Comparison of ENCODE assay signal across 15 mouse cellular contexts in genomic region chr1:120605521-120606310, GRCm38 (mm10). TPM values are rescaled to one million over a fixed set of nuclear protein-coding genes. Genes with fewer than 3 reads are reported as not detected.
DNase-seq lines count a peak whose midpoint lies in the region; ATAC-seq and TF ChIP-seq lines count a peak whose summit lies in the region.
"Had no signal": no experiment of that assay in that cellular context is flagged by ENCODE, and none has a peak within 500 bp of the region (broad histone marks: within the 10 kb centered on the region; RNA-seq: fewer than 3 reads in every experiment).

No protein-coding gene starts in this region.

- H3K9ac ChIP-seq in hindbrain, embryonic 11.5 days (ENCODE audit: low read depth, low read length): peak overlapping the region; percentile 56; the same call in 1 of the 2 replicates
- no peak overlapping the region for H3K9ac ChIP-seq in limb, embryonic 15.5 days
- H3K9ac ChIP-seq in forebrain, embryonic 12.5 days: no peak overlapping the region
- H3K9ac ChIP-seq: heart, embryonic 13.5 days; liver, embryonic 15.5 days had no signal

- no peak for TF ChIP-seq CTCF in cerebellum, adult 2 months (IDR thresholded peaks at IDR 0.05; ENCODE audit: borderline replicate concordance, insufficient read depth, low read depth, low read length)

- ATAC-seq in hindbrain, embryonic 11.5 days (ENCODE audit: low FRiP score): no peak
- no peak for ATAC-seq in limb, embryonic 15.5 days (ENCODE audit: insufficient number of reproducible peaks, low FRiP score, low TSS enrichment, low read depth)
- ATAC-seq in forebrain, embryonic 12.5 days (ENCODE audit: low FRiP score): no peak

- H3K27me3 ChIP-seq in cerebellum, adult 2 months (ENCODE audit: control insufficient read depth, insufficient read depth, low read length): peaks cover 11% of the 10 kb centered on the region; the same call in 1 of the 2 replicates
- H3K27me3 ChIP-seq in hindbrain, embryonic 11.5 days (ENCODE audit: control insufficient read depth, insufficient read depth, low read length): peaks cover 77% of the 10 kb centered on the region
- H3K27me3 ChIP-seq in limb, embryonic 15.5 days: peaks cover 86% of the 10 kb centered on the region
- peaks cover 95% of the 10 kb centered on the region for H3K27me3 ChIP-seq in forebrain, embryonic 12.5 days

- peak overlapping the region; percentile 12 for H3K4me2 ChIP-seq in hindbrain, embryonic 11.5 days (replicated peaks; ENCODE audit: low read depth, low read length)
- H3K4me2 ChIP-seq in limb, embryonic 15.5 days: no peak overlapping the region
- H3K4me2 ChIP-seq in forebrain, embryonic 12.5 days: no peak overlapping the region
- H3K4me2 ChIP-seq: liver, embryonic 15.5 days had no signal

- H3K36me3 ChIP-seq in hindbrain, embryonic 11.5 days (ENCODE audit: control insufficient read depth, insufficient read depth, low read length): no peaks in the 10 kb centered on the region
- H3K36me3 ChIP-seq in limb, embryonic 15.5 days: no peaks in the 10 kb centered on the region
- H3K36me3 ChIP-seq in forebrain, embryonic 12.5 days (replicated peaks): no peaks in the 10 kb centered on the region
- H3K36me3 ChIP-seq: heart, embryonic 13.5 days; liver, embryonic 15.5 days had no signal

- 72% methylated on average over 6 of the region's 6 CpGs for WGBS in cerebellum, adult 2 months
- 2% methylated on average over 6 of the region's 6 CpGs for WGBS in hindbrain, embryonic 11.5 days
- 38% methylated on average over 6 of the region's 6 CpGs for WGBS in limb, embryonic 15.5 days
- whole genome bisulfite sequencing in forebrain, embryonic 12.5 days: 2% methylated on average over 6 of the region's 6 CpGs

- no peak for TF ChIP-seq POLR2A in cerebellum, adult 2 months (IDR thresholded peaks at IDR 0.05; ENCODE audit: borderline replicate concordance, insufficient read depth, low read length)

- no peak overlapping the region for H3K27ac ChIP-seq in cerebellum, adult 2 months (ENCODE audit: insufficient read depth, low read length)
- no peak overlapping the region for H3K27ac ChIP-seq in hindbrain, embryonic 11.5 days (ENCODE audit: low read depth, low read length)
- no peak overlapping the region for H3K27ac ChIP-seq in limb, embryonic 15.5 days
- H3K27ac ChIP-seq in forebrain, embryonic 12.5 days: no peak overlapping the region
- H3K27ac ChIP-seq: heart, embryonic 13.5 days; layer of hippocampus, adult 2 months; liver, embryonic 15.5 days had no signal

- peak overlapping the region; percentile 18 for H3K4me3 ChIP-seq in cerebellum, adult 2 months (replicated peaks; ENCODE audit: insufficient read depth, low read depth, low read length)
- H3K4me3 ChIP-seq in hindbrain, embryonic 11.5 days (ENCODE audit: low read depth, low read length): peak overlapping the region; percentile 44
- peak overlapping the region; percentile 53 for H3K4me3 ChIP-seq in limb, embryonic 15.5 days
- no peak overlapping the region for H3K4me3 ChIP-seq in forebrain, embryonic 12.5 days (replicated peaks)
- H3K4me3 ChIP-seq: layer of hippocampus, adult 2 months; liver, embryonic 15.5 days had no signal

- no peaks in the 10 kb centered on the region for H3K4me1 ChIP-seq in cerebellum, adult 2 months (ENCODE audit: control insufficient read depth, insufficient read depth, low read length)
- H3K4me1 ChIP-seq in hindbrain, embryonic 11.5 days (replicated peaks; ENCODE audit: control insufficient read depth, insufficient read depth, low read length): no peaks in the 10 kb centered on the region; the same call in 1 of the 2 replicates
- H3K4me1 ChIP-seq in limb, embryonic 15.5 days: peaks cover 25% of the 10 kb centered on the region
- peaks cover 22% of the 10 kb centered on the region for H3K4me1 ChIP-seq in forebrain, embryonic 12.5 days

- no peak for DNase-seq in cerebellum, adult 2 months
- DNase-seq in cerebellum, adult 11 months: no peak
- peak; percentile 56 for DNase-seq in hindbrain, embryonic 11.5 days (ENCODE audit: low spot score)
- peak; percentile 34 for DNase-seq in neural tube, embryonic 10.5 days (ENCODE audit: extremely low spot score, low spot score)
- no peak for DNase-seq in urinary bladder, adult 2 months (ENCODE audit: low spot score)
- no peak for DNase-seq in kidney, postnatal 25 days
- DNase-seq: gastrocnemius, postnatal 36 days; lung, postnatal 14 days; right cerebral cortex, postnatal 4 days had no signal

- no peaks in the 10 kb centered on the region for H3K9me3 ChIP-seq in hindbrain, embryonic 11.5 days (ENCODE audit: control insufficient read depth, low read length)
- no peaks in the 10 kb centered on the region for H3K9me3 ChIP-seq in limb, embryonic 15.5 days
- H3K9me3 ChIP-seq in forebrain, embryonic 12.5 days: no peaks in the 10 kb centered on the region
- H3K9me3 ChIP-seq: heart, embryonic 13.5 days; liver, embryonic 15.5 days had no signal

RNA-seq across cellular contexts. Expression of gene En1, which starts 3.5 kb away (rescaled TPM):
- 2.4 and 4.5 TPM in 2 replicates for polyA plus RNA-seq in cerebellum, adult 2 months (2012; rRNA removed)
- 5.2 and 6.9 TPM in 2 replicates for polyA plus RNA-seq in hindbrain, embryonic 11.5 days (2014; fragmentation: Nextera tagmentation; extraction: Ambion mirVana)
- polyA plus RNA-seq in limb, embryonic 15.5 days (2015; fragmentation: Nextera tagmentation; extraction: Ambion mirVana): 4.2 and 4.5 TPM in 2 replicates
- polyA plus RNA-seq in urinary bladder, adult 2 months (2012; rRNA removed): not detected in 2 replicates
- 0.88 and 1.2 TPM in 2 replicates for polyA plus RNA-seq in forebrain, embryonic 12.5 days (2016; fragmentation: Nextera tagmentation; extraction: Ambion mirVana)
- polyA plus RNA-seq: heart, embryonic 13.5 days; kidney, embryonic 14.5 days; liver, embryonic 15.5 days had no signal

Comparison
In these comparisons a context has a peak if more than half of its experiments do, and no peak if none do; other contexts are left out.
1. DNase-seq: peak in hindbrain, embryonic 11.5 days (single experiment) and neural tube, embryonic 10.5 days (single experiment); none in cerebellum, adult 2 months (0 of 2), cerebellum, adult 11 months (single experiment), urinary bladder, adult 2 months (single experiment) and kidney, postnatal 25 days (0 of 2).